Mouse (Mus musculus): Measurements from ENCODE around the gene Ifrd2.

The Ifrd2 gene

DNA sequence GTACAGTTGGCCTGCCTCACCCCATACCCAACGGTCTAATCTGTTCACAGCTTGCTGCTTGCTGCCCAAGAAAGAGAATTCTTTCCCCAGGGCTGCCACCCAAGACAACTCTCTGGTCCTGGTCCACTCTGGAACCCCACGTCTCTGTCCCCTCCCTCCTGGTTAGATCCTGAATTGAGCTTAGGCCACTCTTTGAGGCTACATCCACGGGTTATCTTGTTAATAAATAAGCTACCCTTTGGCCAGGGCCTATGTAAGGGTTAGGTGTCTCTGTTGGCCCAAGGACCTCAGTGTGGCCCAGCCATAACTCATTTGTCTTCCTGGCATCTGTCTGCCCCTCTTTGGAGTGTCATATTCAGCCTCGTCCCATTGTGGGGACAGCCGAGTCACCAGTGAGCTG is 10.9 kb downstream of the Ifrd2 start:
- DNase-seq (ENCODE audit: low spot score in 2 of 2) = no peak

DNA sequence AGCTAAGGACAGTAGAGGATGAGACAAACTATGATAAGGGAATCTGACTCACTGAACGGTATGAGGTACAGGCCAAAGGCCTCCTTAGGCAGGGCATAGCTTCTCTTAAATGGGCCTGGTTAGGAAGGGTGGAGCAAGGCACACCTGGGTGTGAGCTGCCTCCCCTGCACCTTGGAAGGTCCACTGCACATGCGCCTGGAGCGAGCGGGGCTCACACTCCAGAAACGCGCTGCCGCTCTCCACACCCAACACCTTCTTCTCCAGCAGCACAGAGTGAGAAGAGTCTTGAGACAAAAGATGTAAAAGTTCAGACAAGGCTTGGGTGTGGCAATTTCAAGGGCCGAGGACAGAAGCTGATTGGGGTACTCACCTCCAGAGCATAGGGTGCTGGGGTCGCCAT is 12.0 kb downstream of the Ifrd2 start:
- DNase-seq (ENCODE audit: low spot score in 2 of 2) = no peak

DNA sequence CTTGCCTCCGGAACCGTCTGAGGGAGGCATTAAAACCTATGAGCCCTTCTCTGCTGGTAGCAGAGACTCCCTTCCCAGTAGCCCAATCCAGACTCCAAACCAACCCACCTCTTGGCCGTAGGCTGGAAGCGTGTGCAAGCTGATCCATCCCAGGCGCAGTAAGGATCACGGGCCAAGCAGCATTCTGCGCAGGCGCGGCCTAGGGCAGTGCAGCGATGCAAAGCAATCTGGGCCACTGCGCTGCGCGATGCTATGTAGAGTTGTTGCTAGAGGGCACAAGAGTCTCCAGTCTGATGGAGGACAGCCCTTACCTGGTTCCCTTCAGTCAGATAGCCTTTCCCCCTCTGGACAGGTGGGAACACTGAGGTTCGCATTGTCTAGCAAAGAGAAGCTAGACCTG is 12.4 kb downstream of the Ifrd2 start:
- DNase-seq (ENCODE audit: low spot score in 2 of 2) = no peak

DNA sequence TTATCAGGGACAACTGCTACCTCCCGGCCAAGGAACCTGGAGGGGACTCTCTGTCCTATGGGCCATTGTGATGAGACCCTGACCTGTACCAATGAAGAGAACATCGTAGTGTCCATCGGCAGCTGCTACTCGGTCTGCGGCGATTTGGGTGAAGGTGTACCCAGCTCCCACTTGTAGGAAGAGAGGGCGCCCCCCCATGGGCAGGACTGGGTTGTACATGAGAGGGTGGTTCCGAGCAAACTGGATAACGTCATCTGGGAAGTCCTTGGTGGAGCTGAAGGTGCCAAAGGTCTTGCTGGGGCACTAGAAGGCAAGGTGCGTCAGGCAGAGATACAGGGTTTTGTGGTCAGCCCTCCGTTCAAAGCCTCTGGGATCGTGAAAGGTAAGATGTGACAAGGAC is 13.3 kb downstream of the Ifrd2 start:
- no peak for DNase-seq (ENCODE audit: low spot score in 2 of 2)

DNA sequence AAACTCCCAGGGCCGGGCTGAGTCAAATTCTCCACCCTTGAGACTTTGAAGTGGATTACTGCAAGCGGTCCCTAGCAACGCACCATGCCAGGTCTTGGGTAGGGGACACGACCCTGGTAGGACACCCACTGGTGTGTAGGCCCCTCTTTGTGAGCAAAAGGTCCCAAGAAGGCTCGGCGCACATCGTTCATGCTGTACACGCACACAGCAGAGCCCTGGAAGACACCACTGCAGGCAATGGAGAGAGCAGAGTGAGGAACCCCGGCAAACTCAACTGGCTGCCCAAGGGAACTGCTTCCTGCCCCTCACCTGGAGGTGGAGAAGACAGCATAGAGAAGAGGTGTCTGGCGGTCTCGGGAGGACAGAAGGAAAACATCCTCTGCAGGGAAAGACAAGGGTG is 13.8 kb downstream of the Ifrd2 start:
- DNase-seq (ENCODE audit: low spot score in 2 of 2) = no peak

DNA sequence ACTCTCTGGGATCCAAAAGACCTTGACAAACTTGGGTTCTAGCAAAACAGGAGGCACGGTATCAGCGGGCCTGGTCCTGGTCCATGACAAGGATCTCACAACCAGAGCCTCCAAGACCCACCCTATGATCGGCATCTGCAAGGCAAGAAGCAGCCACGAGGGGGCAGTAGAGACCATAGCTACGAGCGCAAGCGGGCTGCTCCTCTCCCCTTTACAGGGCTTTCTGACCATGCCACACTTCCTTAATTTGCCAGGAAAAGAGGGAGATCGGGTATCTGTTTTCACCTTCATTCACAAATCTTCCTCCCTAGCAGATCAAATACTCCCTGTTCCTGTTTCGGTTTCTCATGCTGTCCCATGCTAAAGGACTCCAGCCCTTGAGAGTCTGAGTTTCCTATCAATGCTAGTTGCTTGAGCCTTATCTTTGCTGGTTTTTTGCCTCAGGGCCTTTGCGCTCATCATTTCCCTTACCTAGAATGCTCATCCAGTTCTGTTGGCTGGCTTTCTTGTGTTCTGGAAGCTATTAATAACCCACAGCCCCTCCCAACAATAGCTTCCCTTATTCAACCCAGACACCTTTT is 14.7 kb downstream of the Ifrd2 start:
- DNase-seq (ENCODE audit: low spot score in 2 of 2) = peak; percentile 92 to 93

DNA sequence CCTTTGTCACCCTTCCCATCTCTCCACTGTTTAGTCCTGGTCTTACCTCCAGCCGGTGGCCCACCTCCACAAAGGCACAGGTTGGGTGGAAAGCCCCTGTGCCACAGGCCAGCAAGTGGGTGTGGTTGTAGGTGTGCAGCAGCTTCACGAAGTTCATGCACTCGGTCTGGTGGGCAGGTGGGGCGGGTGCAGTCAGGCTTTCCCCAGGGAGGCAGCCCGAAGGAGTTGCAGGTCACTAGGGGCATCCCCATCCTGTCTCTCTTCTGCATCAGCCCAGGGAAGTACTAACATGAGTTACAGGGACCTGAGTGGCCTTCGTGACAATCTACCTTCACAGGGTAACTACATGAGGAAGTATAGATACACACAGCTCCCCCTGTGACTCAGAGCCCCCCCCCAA is 15.8 kb downstream of the Ifrd2 start:
- no peak for DNase-seq (ENCODE audit: low spot score in 2 of 2)

DNA sequence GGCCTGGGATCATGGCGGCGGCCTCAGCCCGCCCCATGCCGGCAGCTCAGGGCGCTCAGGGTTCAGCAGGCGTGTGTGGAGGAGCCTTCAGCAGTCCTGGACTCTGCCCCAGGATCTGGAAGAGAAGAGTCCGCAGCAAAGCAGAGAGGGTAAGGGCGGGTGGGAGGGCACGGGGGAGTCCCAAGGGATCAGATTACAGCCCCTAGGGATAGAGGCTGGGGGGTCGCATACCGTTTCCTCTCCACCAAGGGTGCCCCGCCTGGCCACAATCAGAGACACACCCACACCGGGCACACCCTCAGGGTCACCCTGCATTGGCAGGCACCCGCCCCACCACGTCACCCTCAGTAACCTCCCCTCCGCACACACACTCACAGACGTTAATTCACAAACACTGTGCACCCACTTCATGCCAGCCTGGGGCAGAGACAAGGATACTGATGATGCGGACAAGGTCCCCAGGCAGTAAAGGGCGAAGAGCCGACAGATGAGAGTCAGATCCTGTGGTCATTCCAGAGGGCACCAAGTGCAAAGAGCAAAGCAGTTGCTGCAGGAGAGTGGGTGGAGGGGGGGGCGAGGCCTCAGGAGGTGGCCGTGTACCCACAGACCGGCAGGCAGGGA is 17.7 kb downstream of the Ifrd2 start:
- DNase-seq (ENCODE audit: low spot score in 2 of 2) = no peak

DNA sequence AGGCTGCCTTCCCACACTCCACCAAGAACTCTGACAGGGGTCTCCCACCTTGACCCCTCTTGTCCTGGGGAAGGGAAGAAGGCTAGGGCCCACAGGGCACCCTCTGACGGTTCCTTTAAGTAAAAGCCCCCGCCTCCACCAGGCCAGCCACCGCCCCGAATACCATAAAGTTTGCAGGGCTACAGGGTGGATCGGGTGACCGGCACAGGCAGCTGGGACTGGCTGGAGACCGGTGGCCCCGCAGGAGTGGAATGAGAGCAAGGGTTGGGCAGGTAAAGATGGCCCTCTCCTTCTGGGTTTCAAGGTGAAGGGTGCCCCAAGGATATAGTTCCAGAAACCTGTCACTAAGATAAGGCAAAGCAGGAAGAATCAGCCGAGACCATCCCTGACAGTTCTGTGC is 19.1 kb downstream of the Ifrd2 start:
- DNase-seq (ENCODE audit: low spot score in 2 of 2) = no peak

DNA sequence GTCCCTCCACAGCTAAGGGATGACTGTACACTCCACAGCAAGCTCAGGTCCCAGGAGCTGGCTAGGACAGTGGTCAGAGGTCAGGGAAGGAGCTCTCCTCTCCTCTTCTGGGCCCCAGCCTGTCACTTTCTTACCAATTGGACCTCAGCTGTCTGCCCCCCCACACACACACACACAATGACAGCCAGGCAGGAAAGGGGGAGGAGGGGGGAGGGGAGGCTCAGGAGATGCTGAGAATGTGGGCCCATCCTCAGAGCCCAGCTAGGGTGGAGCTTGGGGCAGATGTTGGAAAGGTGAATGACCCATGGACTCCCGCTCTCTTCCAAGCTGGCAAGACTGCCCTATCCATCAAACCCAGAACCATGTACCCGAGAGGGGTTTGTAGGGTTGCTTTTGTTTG is 19.6 kb downstream of the Ifrd2 start:
- DNase-seq (ENCODE audit: low spot score in 2 of 2) = no peak

DNA sequence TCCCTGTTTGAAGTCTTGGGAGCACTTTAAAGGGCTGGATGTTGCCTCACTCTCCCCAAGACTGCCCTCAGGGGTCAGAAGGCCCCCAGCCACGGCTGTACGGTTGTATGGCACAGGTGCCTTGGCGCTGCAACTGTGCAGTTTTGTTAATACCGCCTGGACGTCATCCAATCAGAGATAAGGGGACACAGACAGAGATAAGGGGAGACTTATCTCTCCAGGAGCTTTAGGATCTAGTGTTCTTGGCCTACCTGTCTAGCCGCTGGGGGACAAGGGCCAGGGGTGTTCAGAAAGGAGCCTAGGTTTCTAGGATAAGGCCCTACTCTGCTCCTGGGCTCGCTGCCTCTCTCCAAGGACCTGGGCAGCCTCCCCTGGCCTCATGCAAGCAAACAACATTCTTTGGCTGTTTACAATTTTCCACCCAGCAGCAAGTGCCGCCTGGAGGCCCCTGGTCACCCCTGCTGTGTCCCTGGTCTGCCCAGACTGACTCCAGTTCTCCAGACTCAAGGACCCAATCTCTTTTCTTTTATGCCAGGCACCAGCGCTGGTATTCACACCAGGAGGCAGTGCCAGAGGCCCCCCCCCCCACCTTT is 20.3 kb downstream of the Ifrd2 start:
- DNase-seq (ENCODE audit: low spot score in 2 of 2) = no peak

DNA sequence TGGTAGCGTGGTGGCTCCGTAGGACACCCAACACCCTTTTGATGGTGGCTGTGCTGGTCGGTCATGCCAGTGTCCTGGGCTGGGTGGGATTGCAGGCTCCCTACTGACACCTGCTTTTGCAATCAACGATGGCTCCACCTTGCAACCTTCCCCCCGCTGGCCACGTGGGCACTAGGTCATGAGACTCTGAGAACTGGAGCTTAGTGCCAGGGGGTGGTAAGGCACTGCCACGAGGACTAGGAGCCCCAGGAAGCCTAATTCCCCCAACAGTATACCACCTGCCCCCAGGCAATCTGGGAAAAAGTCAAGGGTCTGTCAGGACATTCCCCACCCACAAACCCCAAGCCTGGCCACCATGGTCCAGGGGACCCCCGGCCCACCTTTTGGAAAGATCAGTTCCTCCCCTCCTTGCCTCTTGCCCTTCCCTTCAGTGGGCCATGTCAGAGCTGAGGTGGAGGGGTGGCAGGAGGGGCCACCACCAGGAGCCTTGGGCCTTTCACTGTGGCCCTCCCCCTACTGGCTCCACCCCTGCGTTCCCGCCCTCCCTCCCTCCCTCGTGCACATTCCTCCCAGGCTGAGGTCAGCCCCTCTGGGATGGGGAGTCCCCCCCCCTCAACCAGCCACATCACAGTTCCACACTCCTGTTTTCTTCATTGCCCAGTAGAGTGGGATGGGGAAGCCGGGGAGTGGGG is 21.4 kb downstream of the Ifrd2 start, which contains the start of gene Sema3b:
Gene Sema3b, minus strand, starts transcription at position 489 of the 692 bp plus-strand sequence.
- no peak for DNase-seq (ENCODE audit: low spot score in 2 of 2)

DNA sequence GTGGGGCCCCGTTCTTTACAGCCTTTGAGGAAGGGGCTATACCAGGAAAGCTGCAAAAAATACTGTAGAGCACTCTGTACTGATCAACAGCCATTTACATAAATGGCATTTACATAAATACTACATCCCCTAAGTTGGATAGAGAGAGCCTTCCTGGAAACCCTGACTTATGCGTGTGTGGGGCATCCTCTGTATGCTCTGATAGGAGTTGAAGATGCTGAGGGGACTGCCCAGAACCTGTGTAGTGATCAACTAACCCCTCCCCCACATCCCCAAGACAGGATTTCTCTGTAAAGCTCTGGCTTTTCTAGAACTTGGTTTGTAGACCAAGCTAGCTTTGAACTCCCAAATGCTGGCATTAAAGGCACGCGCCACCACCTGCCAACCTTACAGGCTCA is 22.0 kb downstream of the Ifrd2 start:
- no peak for DNase-seq (ENCODE audit: low spot score in 2 of 2)

DNA sequence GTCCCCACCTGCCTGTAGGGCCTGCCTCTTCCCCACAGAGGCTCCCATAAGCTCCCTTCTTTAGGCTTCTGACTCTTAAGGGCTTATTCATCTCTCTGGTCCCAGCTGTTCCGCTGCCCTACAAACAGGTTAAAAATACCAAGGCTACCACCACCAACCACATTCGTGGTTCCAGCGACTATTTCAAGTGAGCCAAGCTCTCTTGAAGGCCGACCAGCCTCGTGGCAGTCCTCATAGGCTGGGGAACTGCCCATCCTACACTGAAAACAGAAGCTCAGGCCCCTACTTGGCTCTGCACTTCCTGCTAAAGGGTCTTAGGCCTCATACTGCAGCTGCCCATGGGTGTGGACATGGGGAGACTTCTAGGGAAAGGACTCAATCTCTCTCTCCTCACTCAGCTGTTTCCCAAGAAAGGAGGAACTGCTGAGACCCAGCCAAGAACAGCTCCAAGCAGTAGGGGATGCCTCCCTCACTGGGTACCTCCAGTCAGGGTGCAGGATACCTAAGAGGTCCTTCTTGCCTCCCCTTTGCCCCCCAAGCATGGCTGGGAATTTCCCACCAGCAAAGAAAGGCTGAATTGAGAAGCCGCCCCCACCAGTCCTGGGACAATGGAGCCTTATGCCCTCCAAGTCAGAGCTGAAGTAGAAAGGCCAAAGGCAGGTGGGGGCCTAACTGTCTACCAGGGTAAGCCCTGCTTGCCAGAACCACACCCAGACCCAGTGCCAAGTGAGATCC is 24.2 kb downstream of the Ifrd2 start:
- DNase-seq (ENCODE audit: low spot score in 2 of 2) = peak in 1 of 2 experiments; percentile 51

DNA sequence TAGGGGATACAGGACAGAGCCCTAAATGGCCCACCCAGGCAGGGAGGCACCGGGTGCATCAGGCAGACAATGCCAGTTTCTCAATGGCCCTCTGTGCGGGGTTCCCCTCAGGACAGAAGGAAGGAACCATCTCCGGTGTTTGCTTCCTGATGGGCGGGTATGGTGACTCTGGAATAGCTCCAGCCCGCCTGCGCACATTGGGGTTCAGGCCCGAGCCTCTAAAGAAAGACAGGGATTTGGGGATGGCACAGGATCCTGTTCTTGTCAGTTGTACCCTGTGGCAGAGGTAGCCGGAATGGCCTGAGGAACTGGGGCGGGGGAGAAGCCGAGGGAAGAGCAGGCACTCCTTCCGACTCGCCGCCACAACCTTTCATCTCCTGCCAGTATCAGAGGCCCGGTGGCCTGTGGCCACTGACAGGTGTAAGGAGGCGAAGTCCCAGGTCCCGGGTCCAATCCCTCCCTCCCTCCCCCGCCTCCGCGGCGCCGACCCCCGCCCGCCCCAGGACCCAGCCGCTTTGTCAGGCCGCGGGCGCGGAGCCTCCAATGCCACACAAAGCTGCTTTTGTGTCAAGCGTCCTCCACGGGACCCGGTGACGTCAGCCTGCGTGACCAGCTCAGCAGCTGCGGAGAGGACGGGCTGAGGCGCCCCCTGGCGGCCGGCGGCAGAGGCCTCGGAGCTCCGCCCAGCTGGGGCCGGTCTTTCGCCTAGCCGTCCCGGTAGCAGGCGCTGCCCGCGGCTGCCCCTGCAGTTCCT is 24.9 kb downstream of the Ifrd2 start:
- DNase-seq (ENCODE audit: low spot score in 2 of 2) = peak; percentile 99

DNA sequence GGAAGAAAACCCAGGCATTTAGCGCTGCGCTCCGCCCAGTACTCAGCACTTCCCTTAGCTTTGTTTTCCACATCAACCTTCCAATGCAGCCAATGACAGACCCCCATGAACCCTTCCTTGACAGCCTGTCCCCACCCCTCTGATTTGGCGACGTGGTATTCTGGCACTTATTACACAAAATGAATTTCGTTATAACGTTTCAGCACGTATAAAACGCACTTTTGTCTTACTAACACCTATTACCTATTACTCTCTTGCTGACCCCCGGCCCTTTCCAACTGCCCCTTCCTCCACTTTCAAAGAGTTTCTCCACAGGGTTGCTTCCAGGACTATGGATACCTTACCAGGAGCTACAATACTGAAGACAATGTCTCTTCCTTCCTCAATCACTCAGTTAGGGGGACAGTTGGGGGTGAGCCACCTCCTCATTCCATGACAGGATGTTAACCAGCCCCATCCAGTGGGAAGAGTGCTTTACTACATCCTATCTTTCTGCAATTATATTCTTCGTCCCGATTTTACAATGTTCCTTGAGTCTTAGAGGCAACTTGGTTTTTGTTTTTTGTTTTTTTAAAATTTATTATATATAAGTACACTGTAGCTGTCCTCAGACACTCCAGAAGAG is 25.6 kb downstream of the Ifrd2 start:
- no peak for DNase-seq (ENCODE audit: low spot score in 2 of 2)

DNA sequence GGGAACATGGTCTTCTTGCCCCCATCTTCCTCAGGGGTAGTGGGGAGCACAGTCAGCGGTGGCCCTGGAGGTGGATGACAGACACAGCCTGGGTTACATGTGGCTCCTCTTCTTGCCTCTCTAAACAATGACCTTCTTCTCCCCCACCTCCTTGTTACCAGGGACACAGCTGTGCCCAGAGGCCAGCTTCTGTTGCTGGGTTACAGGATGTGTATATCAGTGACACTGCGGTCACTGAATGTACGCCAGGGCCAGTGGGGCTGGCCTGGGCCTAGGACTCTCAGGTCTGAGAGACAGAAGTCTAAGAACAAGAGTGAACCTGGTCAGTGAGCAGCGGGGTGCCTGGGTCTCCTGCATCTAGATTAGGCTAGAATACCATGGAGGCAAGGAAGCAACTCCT is 27.6 kb downstream of the Ifrd2 start:
- no peak for DNase-seq (ENCODE audit: low spot score in 2 of 2)

DNA sequence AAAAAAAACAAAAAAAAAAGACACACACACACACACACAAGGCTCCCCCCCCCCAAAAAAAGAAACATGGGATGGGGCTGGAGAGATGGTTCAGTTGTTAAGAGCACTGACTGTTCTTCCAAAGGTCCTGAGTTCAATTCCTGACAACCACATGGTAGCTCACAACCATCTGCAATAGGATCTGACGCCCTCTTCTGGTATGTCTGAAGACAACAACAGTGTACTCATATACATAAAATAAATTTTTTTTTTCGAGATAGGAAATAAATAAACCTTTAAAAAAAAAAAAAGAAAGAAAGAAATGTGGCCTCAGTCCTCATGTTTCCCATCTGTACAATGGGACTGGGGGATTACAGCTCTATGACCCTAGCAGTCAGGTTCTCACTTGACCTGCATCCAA is 30.0 kb downstream of the Ifrd2 start:
- no peak for DNase-seq (ENCODE audit: low spot score in 2 of 2)

DNA sequence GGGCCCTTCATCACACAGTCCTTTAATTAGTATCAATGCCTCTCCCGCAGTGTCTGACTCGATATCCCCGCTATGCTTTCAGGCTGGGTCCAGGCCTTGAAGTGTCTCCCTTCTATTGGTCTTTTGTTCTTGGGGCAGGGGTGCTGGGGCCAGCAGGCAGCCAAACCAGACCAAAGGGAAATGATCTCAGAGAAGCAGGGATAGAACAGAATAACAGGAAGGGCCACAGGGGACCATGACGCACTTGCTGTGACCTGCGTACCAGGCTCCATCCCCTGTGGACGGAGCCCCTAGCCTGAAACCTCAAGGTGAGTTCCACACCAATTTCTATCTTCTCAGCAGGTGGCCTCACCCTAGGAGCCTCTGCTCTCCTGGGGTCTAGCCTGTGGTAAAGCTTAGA is 30.7 kb downstream of the Ifrd2 start:
- no peak for DNase-seq (ENCODE audit: low spot score in 2 of 2)

DNA sequence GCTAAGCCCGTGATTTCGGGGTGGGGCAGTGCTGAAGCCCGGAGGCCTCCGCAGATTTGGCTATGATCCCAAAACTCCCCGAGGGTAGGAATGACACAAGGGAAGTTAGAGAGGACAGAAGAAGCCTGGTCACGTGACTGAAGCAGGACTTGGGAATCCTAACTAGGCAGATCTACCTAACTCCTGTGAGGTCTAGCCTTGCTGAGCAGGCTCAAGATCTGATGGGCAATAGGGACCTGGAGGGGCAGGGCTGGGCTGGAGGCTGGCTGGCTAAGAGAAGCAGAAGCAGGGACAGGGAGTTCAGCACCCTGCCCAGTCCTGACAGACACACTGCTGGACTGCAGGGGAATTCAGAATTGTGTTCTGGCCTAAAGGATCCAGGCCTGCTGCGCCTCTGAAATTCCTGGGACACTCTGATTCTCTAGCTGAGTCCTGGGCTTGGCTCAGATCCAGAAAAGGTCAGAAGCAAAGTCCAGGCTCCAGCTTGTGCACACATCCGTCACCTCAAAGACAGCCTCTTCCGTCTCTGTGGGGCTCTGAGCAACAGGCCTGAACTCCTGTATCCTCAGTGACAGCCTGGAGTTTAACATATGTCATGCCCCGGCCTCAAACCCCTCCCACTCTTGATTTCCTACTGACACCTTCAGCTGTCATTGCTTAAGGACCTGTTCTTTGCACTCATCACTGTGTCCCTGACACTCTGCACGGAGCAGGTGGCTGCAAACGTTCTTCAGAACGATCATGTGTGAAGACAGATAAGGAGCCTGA is 31.5 kb downstream of the Ifrd2 start:
- DNase-seq (ENCODE audit: low spot score in 2 of 2) = no peak

DNA sequence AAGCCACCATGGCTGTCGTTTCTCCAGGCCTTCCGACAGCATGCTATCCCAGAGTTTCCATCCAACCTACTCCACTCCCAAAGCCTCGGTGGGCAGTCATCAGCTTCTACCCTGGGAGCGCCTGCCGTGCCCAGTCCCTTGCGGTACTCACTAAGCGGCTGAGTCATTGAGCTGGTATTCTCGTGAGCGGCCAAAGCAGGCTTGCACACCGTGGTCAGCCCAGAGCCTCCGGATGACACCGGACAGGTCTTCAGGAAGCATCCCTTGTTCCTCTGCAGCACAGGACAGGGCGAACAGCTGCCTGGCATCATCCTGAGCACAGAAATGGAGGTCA is 32.1 kb downstream of the Ifrd2 start:
- no peak for DNase-seq (ENCODE audit: low spot score in 2 of 2)
